Mouse (Mus musculus): ENCODE measurements around the gene Hoxa4. TPM values are rescaled to one million over a fixed set of nuclear protein-coding genes. Genes with fewer than 3 reads are reported as not detected.

Hoxa4 gene
- total and polyA plus RNA-seq, 3 experiments: 0.19 TPM; not detected in 2

- no peak for TF ChIP-seq ELF1 (IDR thresholded peaks at IDR 0.05; ENCODE audit: low read depth, low read length)
- no peak for TF ChIP-seq BHLHE40 (IDR thresholded peaks at IDR 0.05; ENCODE audit: low read depth, low read length)
- H3K4me3 ChIP-seq (replicated peaks in 1 of 3; ENCODE audit: low read depth in 2 of 3, low read length in 2 of 3, poor library complexity in 1 of 3): no peak overlapping the region
- H3K79me2 ChIP-seq (replicated peaks; ENCODE audit: control insufficient read depth, extremely low read depth, insufficient read depth, poor library complexity, severe bottlenecking): no peaks in the 10 kb centered on the region
- no peak for DNase-seq (ENCODE audit: extremely low read depth)
- H3K27ac ChIP-seq (ENCODE audit: insufficient read depth, low read depth): no peak overlapping the region
- H3K4me1 ChIP-seq (ENCODE audit: control insufficient read depth in 1 of 2, insufficient read depth in 2 of 2): peaks cover 0 to 8% of the 10 kb centered on the region in 2 experiments; a peak in 2 of 4 replicates
- no peak overlapping the region for H3K9ac ChIP-seq (ENCODE audit: insufficient read depth, low read depth)
- H3K4me2 ChIP-seq (ENCODE audit: insufficient read depth, low read depth, poor library complexity, severe bottlenecking): no peak overlapping the region
- peaks cover 5 to 29% of the 10 kb centered on the region in 2 experiments for H3K36me3 ChIP-seq (replicated peaks in 1 of 2; ENCODE audit: control insufficient read depth in 1 of 2, insufficient read depth in 1 of 2, low read length in 1 of 2)
- dilution Hi-C loops (cut with MboI; ENCODE audit: extremely low pct_ligation_motif_present, extremely low pct_unique_long_range_greater_than_20kb, low sequenced_read_pairs): no loop called here
- in situ Hi-C loops (cut with MboI; ENCODE audit: low pct_ligation_motif_present, low pct_unique_long_range_greater_than_20kb, low sequenced_read_pairs): loop anchor here (10.0 kb wide), 2 partner anchors 641 to 1011 kb away; no protein-coding TSS in a partner anchor
- no peaks in the 10 kb centered on the region for H3K27me3 ChIP-seq (replicated peaks)
- peaks cover 25% of the 10 kb centered on the region for H3K9me3 ChIP-seq (replicated peaks; ENCODE audit: low read length)
Measured at GRCm38 (mm10) chr6:52225612-52226568, 34.3 kb upstream of the Hoxa4 start.

DNA sequence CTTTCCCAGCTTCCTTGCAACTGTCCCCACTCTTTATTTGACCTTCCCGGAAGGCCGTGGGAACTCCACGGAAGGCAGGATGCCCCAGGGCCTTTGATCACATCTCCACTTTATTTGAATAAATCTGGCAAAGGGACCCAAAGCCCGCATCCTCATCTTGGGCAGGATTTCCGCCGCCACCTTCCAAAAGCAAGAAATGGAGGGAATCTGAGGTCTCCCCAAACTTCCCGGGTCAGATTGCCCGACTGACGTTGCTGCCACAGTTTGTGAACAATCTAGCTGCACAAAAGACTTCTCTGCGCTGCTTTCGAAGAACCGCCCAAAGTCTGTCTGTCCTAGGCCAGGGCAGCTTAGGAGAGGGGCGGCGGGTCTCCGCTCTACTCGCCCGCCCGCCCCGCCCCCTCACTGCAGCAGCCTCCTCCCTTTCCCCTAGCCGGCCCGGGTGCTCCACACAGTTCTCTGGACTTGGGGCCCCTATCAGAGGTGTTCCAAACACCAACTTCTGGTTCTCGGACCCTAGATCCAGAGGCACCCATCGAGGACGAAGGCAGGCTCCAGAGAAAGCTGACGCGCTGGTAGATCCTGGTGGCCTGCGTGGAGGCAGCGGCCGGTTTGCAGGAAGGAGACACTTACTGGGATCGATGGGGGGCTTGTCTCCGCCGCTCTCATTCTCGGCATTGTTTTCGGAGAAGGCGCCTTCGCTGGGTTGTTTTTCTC, 33.5 kb upstream of the Hoxa4 start:
- H3K4me2 ChIP-seq (ENCODE audit: insufficient read depth, low read depth, poor library complexity, severe bottlenecking): no peak overlapping the region
- peaks cover 0 to 13% of the 10 kb centered on the region in 2 experiments; a peak in 2 of 4 replicates for H3K4me1 ChIP-seq (ENCODE audit: control insufficient read depth in 1 of 2, insufficient read depth in 2 of 2)
- no peak overlapping the region for H3K27ac ChIP-seq (ENCODE audit: insufficient read depth, low read depth)
- H3K9me3 ChIP-seq (replicated peaks; ENCODE audit: low read length): peaks cover 18% of the 10 kb centered on the region
- in situ Hi-C loops (cut with MboI; ENCODE audit: low pct_ligation_motif_present, low pct_unique_long_range_greater_than_20kb, low sequenced_read_pairs): loop anchor here (10.0 to 25.0 kb wide), 3 partner anchors 213 to 1010 kb away; partner anchors contain the start of gene Skap2
- H3K9ac ChIP-seq (ENCODE audit: insufficient read depth, low read depth): no peak overlapping the region
- DNase-seq (ENCODE audit: extremely low read depth): no peak
- no peaks in the 10 kb centered on the region for H3K79me2 ChIP-seq (replicated peaks; ENCODE audit: control insufficient read depth, extremely low read depth, insufficient read depth, poor library complexity, severe bottlenecking)
- dilution Hi-C loops (cut with MboI; ENCODE audit: extremely low pct_ligation_motif_present, extremely low pct_unique_long_range_greater_than_20kb, low sequenced_read_pairs): no loop called here
- TF ChIP-seq TCF12 (IDR thresholded peaks at IDR 0.05; ENCODE audit: low read depth, low read length) (no peak), ZC3H11A (IDR thresholded peaks at IDR 0.05; ENCODE audit: low read depth, low read length) (no peak), CTCF (conservative IDR thresholded peaks at IDR 0.05 in 1 of 2, IDR thresholded peaks at IDR 0.05 in 1 of 2; ENCODE audit: low read depth in 2 of 2, low read length in 2 of 2) (no peak), SIN3A (IDR thresholded peaks at IDR 0.05; ENCODE audit: low read length) (no peak), POLR2AphosphoS2 (IDR thresholded peaks at IDR 0.05; ENCODE audit: low read depth, low read length) (no peak), POLR2A (IDR thresholded peaks at IDR 0.05; ENCODE audit: low read depth, low read length) (no peak)
- H3K36me3 ChIP-seq (replicated peaks in 1 of 2; ENCODE audit: control insufficient read depth in 1 of 2, insufficient read depth in 1 of 2, low read length in 1 of 2): peaks cover 4 to 20% of the 10 kb centered on the region in 2 experiments
- no peak overlapping the region for H3K4me3 ChIP-seq (replicated peaks in 1 of 3; ENCODE audit: low read depth in 2 of 3, low read length in 2 of 3, poor library complexity in 1 of 3)
- no peaks in the 10 kb centered on the region for H3K27me3 ChIP-seq (replicated peaks)

Measured in CH12.LX (cell line).